Mouse (Mus musculus) heart, postnatal 25 days (tissue): ENCODE measurements at regions not wholly inside any gene's neighbourhood (a gene's known extent, or its start where the extent isn't known, plus 50 kb on each side); places are given as distances from the start of the nearest gene placed in this dataset.

Experiments
- DNase-seq: peaks from one replicate; pipeline ENCODE4 v3.0.0; 2022; ENCODE audit warnings: low spot score
- intact Hi-C: fragments of 180-260 bp; cut with DNase I; formaldehyde crosslinking; loops from one replicate; pipeline ENCODE4 v1.15.1; 2025

GRCm38 (mm10) chr8:10909155-10909554 is 99.1 kb downstream of the Irs2 start:
- intact Hi-C loops = no loop called here
- no peak for DNase-seq

- intact Hi-C loops = no loop called here
Observed at GRCm38 (mm10) chr8:10906353-10906752, 101.9 kb downstream of the Irs2 start.

GRCm38 (mm10) chr8:10905761-10906160 is 102.5 kb downstream of the Irs2 start:
- DNase-seq = no peak
- intact Hi-C loops = no loop called here

More at GRCm38 (mm10) chr8:10906353-10906752, 101.9 kb downstream of the Irs2 start:
- no peak for DNase-seq

GRCm38 (mm10) chr8:10903957-10904356 is 104.3 kb downstream of the Irs2 start:
- no peak for DNase-seq
- intact Hi-C loops = no loop called here

- intact Hi-C loops = no loop called here
- no peak for DNase-seq
Observed at GRCm38 (mm10) chr8:10901954-10902353, 106.3 kb downstream of the Irs2 start.

GRCm38 (mm10) chr8:10901014-10901413 is 107.2 kb downstream of the Irs2 start:
- intact Hi-C loops = no loop called here
- DNase-seq = no peak

- intact Hi-C loops = no loop called here
- DNase-seq = no peak
Observed at GRCm38 (mm10) chr8:10899581-10900155, 108.6 kb downstream of the Irs2 start.

- no peak for DNase-seq
- intact Hi-C loops = no loop called here
Observed at GRCm38 (mm10) chr8:10898562-10899527, 109.4 kb downstream of the Irs2 start.

- no peak for DNase-seq
- intact Hi-C loops = no loop called here
Observed at GRCm38 (mm10) chr8:10897573-10897972, 110.7 kb downstream of the Irs2 start.

- DNase-seq = no peak
- intact Hi-C loops = no loop called here
Observed at GRCm38 (mm10) chr8:10895178-10895577, 113.1 kb downstream of the Irs2 start.

- intact Hi-C loops = no loop called here
- DNase-seq = no peak
Observed at GRCm38 (mm10) chr8:10894306-10894705, 114.0 kb downstream of the Irs2 start.

- intact Hi-C loops = no loop called here
- DNase-seq = no peak
Observed at GRCm38 (mm10) chr8:10893709-10894108, 114.5 kb downstream of the Irs2 start.

- intact Hi-C loops = no loop called here
- DNase-seq = no peak
Observed at GRCm38 (mm10) chr8:10891906-10892305, 116.4 kb downstream of the Irs2 start.

GRCm38 (mm10) chr8:10891440-10891839 is 116.8 kb downstream of the Irs2 start:
- DNase-seq = no peak
- intact Hi-C loops = no loop called here

GRCm38 (mm10) chr8:10885452-10885851 is 122.8 kb downstream of the Irs2 start:
- DNase-seq = no peak
- intact Hi-C loops = loop anchor here (10.0 kb wide), 1 partner anchor 289 kb away; no protein-coding TSS in a partner anchor

- intact Hi-C loops = loop anchor here (5.0 to 10.0 kb wide), 3 partner anchors 74 to 291 kb away; partner anchors contain the start of gene Irs2
- no peak for DNase-seq
Observed at GRCm38 (mm10) chr8:10883418-10883817, 124.8 kb downstream of the Irs2 start.

GRCm38 (mm10) chr8:10882381-10882780 is 125.9 kb downstream of the Irs2 start:
- DNase-seq = no peak
- intact Hi-C loops = loop anchor here (5.0 to 10.0 kb wide), 3 partner anchors 75 to 292 kb away; partner anchors contain the start of gene Irs2

- no peak for DNase-seq
- intact Hi-C loops = loop anchor here (5.0 to 10.0 kb wide), 3 partner anchors 77 to 295 kb away; partner anchors contain the start of gene Irs2
Observed at GRCm38 (mm10) chr8:10879883-10880282, 128.4 kb downstream of the Irs2 start.

GRCm38 (mm10) chr8:10879049-10879847 is 129.0 kb downstream of the Irs2 start:
- intact Hi-C loops = no loop called here
- no peak for DNase-seq

GRCm38 (mm10) chr8:10878371-10878770 is 129.9 kb downstream of the Irs2 start:
- DNase-seq = no peak
- intact Hi-C loops = no loop called here
